Mouse (Mus musculus) right cerebral cortex, postnatal 14 days (tissue): ENCODE data around the gene Trak1.

ENCODE experiments used
- DNase-seq: peaks from one replicate; pipeline ENCODE4 v3.0.0; 2022

Trak1 gene

DNA sequence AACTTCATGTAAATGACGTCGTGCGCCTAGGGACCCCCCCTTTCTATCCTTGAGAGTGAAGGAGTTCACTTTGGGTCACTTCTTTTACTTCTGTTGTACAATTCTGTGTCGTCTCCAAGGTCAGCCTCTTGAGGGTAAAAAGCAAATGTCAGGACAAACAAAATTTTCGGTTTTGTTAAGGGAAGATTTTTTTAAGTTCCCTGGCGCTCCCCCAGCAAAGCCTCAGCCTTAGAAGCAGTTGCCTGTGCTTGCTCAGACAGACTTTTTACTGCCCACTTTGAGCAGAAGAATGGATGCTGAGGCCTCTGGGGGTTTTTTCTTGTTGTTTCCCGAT, 730 bp downstream of the Trak1 start:
- DNase-seq: no peak

DNA sequence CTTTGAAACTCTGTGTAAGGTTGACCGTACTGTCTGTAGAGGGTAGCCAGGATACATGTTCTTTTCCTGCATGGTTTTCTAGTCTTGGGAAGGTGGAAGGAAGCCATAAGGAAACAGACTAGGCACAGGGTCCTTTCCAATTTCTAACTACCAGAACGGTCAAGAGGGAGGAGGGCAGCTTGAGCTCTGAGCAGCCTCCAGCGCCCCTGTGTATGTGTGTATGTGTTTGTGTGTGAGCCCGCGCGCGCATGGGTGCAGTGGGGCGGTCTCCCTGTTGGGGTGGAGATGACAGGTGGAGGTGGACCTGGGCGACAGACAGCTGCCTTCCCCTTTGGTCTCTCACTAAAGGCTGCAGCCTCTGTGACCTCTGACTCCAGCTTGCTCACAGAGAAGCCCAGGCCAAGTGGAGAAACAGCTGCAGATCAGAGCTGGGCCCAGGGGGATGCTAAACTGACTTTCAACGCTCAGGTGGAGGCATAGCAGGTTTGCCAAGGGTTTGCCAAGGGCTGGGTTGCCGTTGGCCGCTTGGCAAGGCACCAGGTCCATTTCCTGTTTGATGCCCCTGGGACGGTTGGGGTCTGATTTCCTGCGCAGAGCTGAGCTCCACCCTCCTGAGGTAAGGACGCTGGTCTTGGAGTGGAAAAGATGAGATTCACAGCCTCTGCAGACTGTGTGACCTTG, 1.2 kb downstream of the Trak1 start:
- no peak for DNase-seq

DNA sequence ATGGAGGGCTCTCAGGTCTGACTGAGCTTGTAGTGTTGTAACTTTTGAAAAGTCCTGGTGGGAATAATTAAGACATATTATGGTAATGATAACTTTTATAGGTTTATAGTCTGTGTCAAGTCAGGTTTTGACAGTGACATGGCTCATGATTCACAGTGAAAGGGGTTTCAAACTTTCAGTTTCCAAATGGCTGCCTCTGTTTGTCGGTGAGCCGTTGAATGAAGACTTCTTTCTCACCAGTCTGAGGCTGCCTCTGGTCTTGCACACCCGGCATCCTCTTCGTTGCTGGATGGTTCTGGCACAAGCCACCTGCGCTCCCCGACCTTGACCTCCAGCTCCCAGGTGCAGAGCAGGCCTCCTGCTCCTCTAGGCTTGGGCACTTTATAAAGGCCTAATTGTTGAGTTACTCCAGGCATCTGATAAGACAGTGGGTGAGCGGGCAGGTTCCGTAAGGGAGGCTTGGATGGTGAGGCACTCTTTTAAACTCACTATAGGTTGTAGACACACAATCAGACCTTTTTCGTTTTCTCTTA, 2.0 kb downstream of the Trak1 start:
- DNase-seq: no peak

DNA sequence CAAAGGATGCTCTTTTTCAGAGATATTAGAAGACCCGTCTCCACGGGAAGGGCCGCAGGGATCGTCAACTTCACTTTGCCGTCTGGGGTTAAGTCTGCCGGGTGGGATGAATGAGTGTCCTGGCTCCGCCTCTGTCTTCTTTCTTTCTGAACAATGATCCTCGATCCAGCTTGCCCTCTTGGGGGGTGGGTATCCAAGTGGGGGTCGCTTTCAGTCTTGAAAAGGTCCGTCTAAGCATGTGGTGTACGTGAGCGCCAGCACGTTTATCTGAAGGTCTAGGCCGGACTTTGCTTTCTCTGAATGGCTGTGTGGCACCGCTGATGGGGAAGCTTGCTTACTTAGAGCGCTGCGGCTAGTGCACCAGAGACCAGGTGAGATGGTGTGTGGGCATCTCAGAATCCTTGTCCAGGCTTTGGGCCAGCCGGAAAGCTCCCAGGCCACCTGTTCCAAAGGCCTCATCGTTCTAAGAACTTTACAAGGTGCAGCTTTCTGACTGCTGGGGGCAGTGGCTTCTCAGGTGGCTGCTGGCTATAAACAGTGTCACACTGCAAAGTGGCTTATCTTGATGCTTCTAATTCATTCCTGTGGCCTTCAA, 2.8 kb downstream of the Trak1 start:
- no peak for DNase-seq

DNA sequence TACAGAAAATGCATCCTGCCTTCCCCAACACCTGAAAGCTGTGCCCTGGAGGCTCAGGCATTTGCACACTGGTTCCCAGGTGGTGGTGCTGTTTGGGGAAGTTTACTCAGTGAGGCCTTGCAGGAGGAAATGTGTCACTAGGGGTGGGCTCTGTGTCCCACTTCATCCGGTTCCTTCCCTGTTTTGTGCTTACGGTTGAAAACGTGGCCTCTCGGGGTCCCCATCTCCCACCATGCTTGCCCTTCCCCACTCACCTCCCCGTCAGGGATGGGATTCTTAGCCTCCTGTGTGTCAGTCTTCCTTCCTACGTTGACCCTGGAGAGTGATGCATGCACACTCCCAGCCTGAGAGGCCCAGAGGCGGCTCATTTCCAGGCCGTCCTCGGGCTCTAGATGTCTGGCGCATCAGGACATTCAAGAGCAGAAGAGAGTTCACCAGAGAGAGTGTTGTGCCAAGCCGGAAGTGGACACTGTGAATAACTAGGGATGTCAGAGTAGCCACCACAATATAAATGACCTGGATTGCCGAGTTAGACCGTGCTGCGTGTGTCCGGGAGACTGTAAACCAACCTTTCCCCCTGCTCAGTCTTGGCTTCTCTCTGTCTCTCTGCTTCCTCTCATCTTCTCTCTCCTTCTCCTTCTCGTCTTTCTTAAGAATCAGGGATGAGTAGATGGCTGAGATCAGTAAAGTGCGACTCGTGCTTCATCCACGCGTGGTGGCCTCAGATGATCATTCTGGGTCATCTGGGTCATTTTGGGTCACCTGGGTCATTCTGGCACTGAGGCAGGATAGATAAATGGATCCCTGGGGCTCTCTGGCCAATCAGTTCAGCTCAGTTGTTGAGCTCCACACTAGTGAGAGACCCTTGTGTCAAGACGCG, 4.0 kb downstream of the Trak1 start:
- no peak for DNase-seq

DNA sequence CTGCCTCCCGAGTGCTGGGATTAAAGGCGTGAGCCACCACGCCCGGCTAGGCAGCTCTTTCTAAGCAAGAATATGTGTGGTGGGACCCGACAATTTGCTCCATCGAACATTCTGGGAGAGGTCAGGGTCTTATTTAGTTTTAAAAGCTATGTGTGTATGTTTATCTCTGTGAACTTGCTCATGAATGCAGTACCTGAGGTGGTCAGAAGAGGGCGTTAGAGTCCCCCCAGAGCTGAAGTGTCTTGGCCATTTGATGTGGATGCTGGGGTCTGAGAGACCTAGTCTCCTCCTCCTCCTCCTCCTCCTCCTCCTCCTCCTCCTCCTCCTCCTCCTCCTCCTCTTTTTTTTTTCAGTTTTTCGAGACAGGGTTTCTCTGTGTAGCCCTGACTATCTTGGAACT, 5.2 kb downstream of the Trak1 start:
- no peak for DNase-seq

DNA sequence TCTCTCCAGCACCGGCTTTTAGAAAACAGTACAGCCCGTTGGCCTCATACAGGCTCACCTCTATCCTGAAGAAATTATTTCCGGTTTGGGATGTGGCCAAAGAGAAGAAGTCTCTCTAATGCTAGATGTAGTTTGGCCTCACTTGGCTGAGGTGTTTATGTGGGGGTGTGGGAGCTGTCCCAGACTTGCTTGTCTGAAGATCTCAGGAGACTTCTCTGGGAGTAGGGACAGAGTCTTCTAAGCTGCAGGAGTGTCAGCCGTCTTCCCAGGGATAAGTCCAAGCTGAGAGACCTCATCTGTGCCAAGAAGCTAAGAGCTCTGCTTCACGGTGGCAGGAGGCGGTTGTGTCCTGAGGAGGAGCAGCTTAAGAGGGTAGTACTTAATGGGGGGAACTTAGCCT, 5.8 kb downstream of the Trak1 start:
- no peak for DNase-seq

DNA sequence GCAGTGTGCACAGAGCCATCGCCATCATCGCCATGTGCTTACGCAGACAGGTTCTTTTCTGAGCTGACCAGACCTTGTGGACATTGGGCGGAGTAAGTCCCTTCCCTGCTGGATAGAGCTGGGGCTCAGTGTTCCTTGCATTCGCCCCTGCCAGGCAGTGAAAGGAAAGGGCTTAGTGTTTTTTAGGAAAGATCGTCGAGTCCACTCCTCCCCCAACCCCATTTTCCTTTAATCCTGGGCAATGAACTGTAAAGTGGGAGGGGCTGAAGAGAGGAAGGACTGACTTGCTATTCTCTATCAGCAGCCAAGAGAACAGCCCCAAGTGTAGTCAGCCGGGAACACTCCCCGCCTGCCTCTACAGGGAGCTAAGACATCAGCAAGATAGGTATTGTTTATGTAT, 6.4 kb downstream of the Trak1 start:
- DNase-seq: no peak

DNA sequence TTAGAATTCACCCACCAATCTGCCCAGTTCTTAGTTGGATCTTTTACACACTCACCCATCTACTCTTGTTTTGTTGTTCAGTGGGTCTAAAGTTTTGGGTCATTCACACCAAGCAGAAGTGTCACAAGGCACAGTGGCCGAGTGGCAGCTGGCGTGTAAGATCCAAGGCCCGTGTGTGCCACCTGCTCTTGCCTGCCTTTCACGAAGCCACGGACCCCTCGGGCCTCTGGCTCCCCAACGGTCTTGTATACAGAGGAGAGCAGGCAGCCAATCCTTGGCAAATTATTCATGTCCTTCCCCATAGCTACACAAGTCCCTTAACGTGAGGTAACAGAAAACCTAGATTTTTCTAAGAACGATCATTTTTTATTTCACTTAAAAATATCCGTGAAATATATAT, 7.2 kb downstream of the Trak1 start:
- DNase-seq: no peak

DNA sequence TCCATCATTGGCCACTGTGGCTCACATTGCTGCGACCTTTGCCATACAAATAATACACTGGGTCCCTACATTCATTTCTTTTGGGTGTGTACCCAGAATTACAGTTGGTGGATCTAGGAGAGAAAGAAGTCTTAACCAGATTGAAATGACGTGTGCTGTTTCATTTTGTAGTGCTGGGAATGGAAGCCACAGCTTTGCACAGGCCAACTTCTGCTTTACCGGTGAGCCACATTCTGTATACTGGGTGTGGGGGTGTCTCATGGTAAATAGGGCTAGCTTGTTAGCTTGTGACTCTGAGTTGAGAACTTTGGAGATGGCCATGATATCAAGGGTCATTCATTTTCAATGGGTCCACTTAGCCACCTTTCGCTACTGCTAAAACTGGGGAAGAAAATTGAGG, 8.2 kb downstream of the Trak1 start:
- no peak for DNase-seq

DNA sequence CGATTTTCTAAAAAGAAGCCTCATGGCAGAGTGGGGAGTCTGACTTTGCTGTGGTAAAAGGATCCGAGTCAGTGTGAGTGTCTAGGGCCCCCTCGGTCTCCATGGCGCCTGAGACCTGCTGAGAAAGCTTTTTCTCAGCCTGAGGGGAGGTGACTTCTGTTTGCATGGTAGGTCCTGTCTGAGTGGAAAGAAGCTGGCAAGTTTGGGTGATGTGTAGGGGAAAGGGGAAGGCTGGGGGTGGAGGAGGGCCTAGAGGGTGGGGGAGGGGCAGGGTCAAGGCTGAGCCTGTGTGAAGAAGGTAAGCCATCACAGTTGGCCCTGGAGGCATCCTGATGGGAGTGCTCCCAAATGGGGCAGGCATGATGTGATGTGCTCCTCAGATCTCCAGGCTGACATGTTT, 12.0 kb downstream of the Trak1 start:
- DNase-seq: no peak

DNA sequence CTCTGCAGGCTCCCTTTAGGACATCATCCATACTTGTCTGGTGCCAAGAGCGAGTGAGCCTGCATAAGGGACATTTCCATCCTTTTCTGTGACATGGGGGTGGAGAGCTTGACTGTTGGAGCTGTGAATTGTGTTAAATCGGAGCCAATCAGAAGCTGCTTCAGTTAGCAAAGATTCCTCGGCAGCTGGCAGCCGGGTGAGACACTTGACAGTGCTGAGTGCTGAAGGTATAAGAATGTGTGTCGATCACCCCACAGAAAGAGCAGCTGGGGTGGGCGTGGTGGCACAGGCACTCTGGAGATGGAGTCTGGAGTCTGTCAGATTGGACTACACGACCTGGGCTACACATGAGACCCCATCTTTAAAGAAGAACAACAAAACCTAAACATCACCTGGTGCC, 13.2 kb downstream of the Trak1 start:
- no peak for DNase-seq

DNA sequence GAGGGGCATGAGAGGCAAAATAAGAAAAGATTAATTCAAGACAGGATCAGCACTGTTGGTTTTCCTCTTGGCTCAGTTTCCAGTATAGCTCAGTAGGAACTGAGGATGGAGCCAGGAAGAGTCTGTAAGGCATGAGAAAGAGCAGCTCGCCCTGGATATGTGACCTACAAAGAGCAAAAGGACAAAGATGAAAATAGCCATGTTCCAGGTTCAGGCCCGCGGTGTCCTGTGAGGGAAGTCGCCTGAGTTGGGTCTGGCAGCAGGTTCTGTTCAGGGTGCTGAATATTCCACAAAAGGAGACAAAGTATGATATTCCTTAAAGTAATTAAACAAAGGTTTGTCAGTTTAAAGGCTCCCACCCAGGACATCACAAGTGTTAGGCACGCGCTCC, 14.5 kb downstream of the Trak1 start:
- DNase-seq: no peak

DNA sequence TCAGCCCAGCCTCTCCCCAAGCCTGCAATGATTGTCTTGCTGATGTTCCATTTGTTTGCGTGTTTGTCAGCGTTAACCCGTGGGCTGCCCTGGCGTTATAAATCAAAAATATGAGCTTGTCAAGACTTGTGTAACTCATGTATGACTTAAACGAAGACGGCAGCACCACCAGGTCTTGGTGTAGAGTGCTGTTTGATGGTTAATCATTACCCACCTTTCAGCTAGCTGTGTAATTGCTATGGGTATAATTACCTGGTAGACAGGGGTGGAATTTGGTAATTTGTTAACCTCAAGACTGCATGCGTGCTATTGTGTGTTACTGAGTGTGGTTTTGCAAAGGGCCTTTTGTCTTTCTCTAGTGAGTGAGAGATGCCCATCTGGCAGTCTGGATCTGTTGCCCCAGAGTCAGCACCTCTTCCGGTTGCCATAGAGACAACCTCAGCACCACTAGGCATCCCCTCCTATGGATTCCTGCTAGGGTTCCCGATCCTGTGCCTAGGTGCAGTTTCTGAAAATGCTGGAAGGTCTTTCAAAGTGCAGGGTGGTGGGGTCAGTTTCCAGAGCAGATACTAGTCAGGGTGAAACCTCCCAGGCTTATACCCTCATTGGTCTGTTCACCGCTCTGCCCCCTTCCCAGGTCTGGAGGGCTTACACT, 15.1 kb downstream of the Trak1 start:
- no peak for DNase-seq

DNA sequence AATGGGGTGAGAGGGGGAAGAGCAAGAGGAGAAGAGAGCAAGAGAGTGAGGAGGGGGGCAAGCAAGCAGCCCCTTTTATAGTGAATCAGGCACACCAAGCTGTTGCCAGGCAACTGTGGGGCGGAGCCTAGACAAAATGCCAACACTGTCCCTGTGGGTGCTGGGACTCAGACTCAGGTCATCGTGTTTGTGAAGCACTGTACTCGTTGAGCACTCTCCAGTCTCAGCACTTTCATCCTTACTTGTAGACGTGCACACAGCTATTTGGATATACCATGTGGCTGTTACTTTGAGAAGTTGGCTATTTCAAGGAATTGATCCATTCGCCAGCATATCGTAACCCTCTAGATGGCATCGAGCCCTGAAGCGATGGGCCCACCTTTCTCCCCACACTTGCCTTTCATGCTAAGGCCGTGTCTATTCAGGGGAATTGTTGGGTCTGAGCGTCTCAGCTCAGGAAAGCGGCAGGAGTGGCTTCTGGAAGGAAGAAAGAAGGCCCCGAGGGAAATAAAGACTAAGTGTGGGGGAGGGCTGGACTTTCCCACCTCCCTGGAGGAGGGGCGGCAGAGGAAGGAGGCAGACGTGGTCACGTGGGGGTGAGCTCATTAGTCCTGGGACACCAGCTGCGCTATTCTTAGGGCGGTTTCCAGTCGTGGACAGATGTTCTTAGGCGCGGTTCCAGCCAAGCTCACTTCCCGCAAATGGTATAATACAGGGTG, 16.5 kb downstream of the Trak1 start:
- peak; percentile 58 for DNase-seq

DNA sequence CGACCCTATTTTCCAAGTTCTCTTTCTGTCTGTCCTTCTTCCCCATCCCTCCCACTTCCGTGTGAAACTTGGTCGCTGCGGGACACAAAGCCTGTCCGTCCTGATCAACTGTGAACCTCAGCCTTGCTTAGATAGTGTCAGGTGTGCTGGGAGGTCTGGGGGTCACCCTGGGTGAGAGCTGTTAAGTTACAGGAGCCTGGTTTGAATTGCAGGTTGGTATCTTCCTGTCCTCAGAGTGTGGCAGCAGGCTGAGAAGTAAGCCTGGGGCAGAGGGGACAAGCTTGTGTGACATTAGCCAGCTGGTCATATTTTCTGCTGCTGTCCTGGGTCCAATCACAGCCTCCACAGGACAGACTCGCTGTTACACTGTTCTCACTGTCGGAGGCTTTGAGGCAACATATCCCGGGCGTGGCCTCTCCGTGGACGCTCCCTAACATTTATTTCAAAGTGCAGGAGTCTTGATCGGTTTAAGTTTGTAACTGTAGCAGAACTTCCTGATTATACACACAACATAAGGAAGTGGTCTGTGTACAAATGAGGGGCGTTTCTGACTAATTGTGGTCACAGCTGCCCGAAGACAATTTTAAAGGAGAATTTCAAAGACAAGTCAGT, 17.3 kb downstream of the Trak1 start:
- DNase-seq: no peak

DNA sequence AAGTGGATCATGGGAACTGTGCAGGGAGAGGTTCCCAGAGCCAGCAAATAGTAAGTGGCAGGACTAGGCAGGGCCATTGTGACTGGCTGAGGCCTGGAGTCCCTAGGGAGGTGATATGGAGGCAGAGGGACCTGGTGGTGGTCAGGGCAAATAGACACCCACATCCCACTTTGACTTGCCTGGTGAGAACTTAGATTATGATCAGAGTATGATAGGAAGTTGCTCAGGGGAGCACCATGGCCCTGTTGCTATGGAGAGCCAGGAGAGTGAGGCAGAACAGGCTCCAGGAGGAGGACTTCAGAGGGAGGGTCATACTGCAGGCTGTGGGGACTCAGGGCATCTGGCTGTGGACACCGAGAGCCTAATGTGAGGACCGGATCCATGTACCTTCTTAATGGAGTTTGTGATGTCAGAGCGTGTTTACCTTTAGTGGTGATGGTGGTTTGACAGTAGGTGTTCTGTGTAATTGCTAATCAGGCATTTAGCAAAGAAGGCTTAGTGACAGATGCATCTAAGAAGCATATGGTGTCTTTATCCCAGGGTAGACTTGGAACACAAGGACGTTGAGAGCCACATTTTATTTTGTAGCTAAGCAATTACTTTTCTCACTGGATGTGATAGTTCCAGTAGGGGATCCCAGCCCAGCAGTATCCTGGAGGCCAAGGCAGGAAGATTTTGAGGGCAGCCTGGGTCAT, 18.7 kb downstream of the Trak1 start:
- DNase-seq: no peak

DNA sequence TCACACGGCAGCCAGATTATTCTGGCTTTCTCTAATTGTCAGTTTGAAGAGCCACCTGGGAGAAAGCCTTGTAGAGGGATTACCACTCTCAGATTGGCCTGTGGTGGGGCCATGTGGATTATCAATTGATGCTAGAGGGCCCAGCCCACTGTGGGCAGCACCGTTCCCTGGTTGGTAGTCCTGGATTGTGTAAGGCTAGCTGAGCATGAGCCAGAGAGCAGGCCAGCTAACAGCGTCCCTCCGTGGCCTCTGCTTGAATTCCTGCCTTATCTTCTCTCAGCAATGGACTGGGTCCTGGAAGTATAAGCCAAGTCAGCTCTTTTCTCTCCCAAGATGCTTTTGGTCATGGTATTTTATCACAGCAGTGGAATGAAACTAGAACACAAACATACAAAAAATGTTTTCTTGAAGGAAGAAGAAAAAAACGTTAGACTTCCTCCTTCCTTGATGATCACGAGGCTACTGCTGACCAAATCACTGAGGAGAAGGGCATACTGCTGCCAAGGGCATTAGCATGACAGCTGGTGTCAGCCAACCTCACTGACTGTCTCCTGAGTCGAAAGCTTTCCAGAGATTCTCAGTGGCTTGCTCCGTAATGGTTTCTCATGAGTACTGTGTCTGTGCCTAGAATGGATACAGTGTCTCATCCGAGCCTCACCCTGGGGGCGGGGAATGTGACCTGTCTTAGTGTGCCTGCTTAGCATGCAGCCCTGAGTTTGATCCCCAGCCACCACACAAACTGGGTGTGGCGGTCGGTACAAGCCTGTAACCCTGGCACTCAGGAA, 19.5 kb downstream of the Trak1 start:
- DNase-seq: no peak

DNA sequence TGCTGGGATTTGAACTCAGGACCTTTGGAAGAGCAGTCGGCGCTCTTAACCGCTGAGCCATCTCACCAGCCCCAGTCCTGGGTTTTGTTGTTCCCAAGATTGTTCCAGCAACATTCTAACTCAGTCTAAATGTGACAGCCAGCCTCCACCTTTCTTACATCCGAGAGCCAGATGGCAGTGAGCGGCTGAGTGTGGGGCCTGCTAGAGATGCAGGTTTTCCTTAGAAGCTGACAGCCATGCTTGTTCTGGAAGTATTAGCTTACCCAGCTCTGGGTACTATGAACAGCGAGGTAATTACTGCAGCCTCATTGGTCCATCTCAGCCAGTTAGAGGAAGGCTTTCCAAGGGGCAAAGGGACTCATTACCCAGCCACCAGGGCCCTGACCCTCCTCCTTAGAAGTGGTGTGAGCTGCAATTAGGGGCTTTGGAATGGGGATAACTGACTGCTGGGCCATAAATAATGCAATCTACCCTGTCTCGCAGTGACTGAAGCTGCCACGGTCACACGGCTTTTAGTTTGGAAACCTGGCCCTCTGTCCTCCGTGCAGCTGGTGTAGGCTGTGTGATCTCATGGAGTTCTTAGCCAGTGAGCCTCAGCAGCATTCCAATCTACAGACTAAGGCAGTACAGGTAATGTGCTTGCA, 22.1 kb downstream of the Trak1 start:
- DNase-seq: no peak

DNA sequence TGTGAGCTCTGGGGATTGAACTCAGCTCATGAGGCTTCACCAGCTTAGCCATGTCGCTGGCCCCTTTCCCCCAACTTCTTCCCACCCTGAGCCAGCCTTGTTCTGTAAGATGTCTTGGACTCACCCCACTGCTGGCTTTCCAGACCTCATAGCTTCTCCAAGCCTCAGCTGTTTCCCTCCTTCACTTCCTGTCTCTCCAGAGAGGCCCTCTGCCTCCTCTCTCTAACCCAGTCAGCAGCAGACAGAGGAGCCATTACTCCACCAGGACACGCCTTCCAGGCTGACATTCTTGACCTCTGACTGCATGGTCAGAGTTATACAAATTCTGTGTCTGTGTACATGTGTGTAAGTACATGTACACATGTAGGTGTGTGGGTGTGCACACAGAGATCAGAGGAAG, 23.1 kb downstream of the Trak1 start:
- no peak for DNase-seq
